Mouse (Mus musculus) C2C12 (cell line): ENCODE results near the gene Camta1. TPM values are rescaled to one million over a fixed set of nuclear protein-coding genes. Genes with fewer than 3 reads are reported as not detected.

ENCODE experiments used
- H3K27me3 ChIP-seq: one replicate; pipeline ENCODE4 v1.6.1; 2011; ENCODE audit not compliant: control insufficient read depth, insufficient read depth, insufficient read length
- H3K36me3 ChIP-seq: one replicate; pipeline ENCODE4 v1.6.1; 2011; ENCODE audit not compliant: control insufficient read depth, insufficient read depth
- H3K4me3 ChIP-seq: one replicate; pipeline ENCODE4 v1.5.1; 2011; ENCODE audit warnings: mild to moderate bottlenecking, control low read depth; ENCODE audit not compliant: poor library complexity, insufficient read depth, severe bottlenecking
- H3K79me2 ChIP-seq: one replicate; pipeline ENCODE4 v1.6.1; 2011; ENCODE audit not compliant: control insufficient read depth, insufficient read depth
- H3K79me3 ChIP-seq: one replicate; pipeline ENCODE4 v1.6.1; 2011; ENCODE audit warnings: low read depth, control low read depth
- H3ac ChIP-seq: one replicate; pipeline ENCODE3; 2011; ENCODE audit warnings: low read depth; ENCODE audit not compliant: control insufficient read depth, insufficient read length
- CEBPB ChIP-seq: IDR thresholded peaks from one replicate; pipeline ENCODE4 v1.6.1; 2011; ENCODE audit warnings: low read depth, mild to moderate bottlenecking, control low read depth, moderate library complexity
- CTCF ChIP-seq: IDR thresholded peaks from one replicate; pipeline ENCODE4 v1.5.1; 2011; ENCODE audit not compliant: control insufficient read depth, insufficient read depth, insufficient read length
- FOSL1 ChIP-seq: IDR thresholded peaks from one replicate; pipeline ENCODE4 v1.8.0; 2011; ENCODE audit warnings: mild to moderate bottlenecking, low read length; ENCODE audit not compliant: poor library complexity, insufficient read depth, severe bottlenecking
- MAX ChIP-seq: IDR thresholded peaks from one replicate; pipeline ENCODE4 v1.6.1; 2011; ENCODE audit warnings: mild to moderate bottlenecking, control low read depth
- MYOD1 ChIP-seq: IDR thresholded peaks from one replicate; pipeline ENCODE4 v1.6.1; 2011; ENCODE audit warnings: low read depth; ENCODE audit not compliant: control insufficient read depth, insufficient read length
- MYOG ChIP-seq: IDR thresholded peaks from one replicate; pipeline ENCODE4 v1.6.1; 2011; ENCODE audit not compliant: control insufficient read depth, insufficient read length; ENCODE audit errors: extremely low read depth
- USF1 ChIP-seq: IDR thresholded peaks from one replicate; pipeline ENCODE4 v1.6.1; 2011; ENCODE audit warnings: low read depth, mild to moderate bottlenecking, control low read depth, moderate library complexity
- polyA plus RNA-seq: library from polyadenylated mRNA; unstranded; fragments of >200 nt; fragmentation: generic; extraction: Trizol; gene quantifications from one replicate; pipeline ENCODE4 v1.2.1, GENCODE M21; 2012; ENCODE audit warnings: missing spikeins

The Camta1 gene
- polyA plus RNA-seq, 1 experiment: 21.7 TPM

DNA sequence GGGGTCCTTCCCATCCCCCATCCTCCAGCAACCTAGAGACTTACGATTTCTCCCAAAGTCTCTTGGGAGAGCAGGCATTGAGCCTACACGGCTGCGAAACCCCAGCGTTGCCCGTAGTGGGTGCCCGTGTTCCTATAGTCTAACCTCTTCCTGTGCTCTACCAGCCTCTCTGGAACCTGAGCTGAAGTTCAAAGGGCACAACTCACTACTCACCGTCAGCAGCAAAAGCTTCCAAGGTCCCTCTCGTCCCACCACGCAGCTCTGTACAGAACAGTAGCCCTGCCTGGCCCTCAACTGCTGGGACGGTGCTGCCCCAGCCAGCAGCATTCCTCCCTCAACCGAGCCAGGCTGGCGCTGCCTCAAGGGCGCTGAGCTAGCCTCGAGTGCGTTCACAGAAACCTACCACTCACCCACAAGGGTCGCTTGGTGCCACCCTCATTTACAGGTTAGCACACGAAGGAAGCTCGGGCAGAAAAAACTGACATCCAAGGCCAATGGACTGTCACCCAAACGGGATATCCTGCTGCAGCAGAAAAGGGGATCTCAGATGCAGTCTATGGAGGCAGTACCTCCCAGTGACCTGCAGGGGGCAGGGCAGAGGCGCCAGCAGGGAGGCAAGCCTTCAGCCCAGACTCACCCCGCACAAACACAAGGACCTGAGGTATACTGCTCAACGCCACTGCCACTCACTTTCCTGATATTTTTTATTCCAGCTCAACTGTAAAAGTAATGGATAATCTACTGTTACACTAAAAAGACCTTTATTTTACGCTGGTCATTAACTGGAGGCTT is 526.5 kb downstream of the Camta1 start:
- Histone ChIP-seq H3K36me3 (no peaks in the 10 kb centered on the region), H3K79me3 (no peaks in the 10 kb centered on the region), H3K4me3 (no peak overlapping the region), H3ac (no peak overlapping the region), H3K27me3 (no peaks in the 10 kb centered on the region), H3K79me2 (no peaks in the 10 kb centered on the region)
- TF ChIP-seq CTCF: peak; percentile 87
- TF ChIP-seq FOSL1: no peak

DNA sequence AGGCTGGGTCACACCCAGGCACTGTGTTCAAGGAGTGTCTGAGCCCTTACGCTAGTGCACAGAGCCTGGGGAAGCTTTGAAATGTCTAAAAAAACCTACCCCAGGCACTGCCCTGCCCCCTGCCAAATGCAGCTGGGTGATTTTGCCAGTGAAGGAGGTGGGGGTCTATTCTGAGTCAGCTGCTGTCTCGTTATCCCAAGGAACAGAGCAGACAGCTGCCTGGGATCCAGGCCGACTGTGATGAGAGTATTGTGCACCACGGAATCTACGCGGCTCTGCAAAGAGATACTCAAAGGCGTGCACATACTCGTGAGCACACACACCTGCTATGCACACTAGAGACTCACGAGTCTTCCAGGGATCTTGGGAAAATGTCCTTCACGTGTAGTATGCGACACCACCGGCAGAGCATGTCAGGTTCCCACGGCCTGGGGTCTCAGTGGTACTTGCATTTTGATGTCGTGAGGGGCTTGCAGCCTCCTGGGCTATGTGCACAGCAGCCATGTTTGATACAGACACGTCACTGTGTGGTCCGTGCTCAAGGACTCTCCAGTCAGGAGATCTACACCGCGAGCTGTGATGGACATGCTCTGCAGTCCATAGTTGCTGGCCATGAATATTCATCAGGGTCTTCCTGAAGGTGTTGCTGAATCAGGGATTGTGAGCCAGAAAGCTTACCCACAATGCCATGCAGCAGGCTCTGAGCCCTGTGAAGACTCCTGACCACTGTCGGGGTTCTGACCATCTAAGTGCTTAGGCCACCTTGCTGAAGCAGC is 529.4 kb downstream of the Camta1 start:
- TF ChIP-seq CTCF (no peak), MYOD1 (no peak), USF1 (no peak), FOSL1 (no peak), MYOG (no peak), MAX (no peak), CEBPB (no peak)
- Histone ChIP-seq H3K4me3 (no peak overlapping the region), H3K79me3 (no peaks in the 10 kb centered on the region), H3K27me3 (peaks cover 10% of the 10 kb centered on the region), H3ac (no peak overlapping the region), H3K36me3 (no peaks in the 10 kb centered on the region), H3K79me2 (no peaks in the 10 kb centered on the region)

DNA sequence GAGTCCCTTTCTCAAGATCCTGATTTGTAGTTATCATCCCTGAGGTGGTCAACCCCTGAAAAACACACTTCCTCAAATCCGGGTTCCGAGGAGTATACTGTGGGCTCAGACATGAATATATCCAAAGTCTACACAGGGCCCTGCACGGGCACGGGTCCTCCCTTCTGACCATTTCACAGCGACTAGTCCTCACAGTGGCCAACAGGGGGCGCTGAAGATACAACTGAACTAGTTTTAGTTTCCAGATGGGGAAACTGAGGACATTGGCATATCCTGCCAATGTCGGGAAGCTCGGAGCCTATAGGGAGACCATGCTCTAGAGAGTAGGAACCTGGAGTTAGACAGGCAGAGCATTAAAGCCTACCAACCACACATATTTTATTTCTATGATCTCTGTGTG is 530.7 kb downstream of the Camta1 start:
- no peaks in the 10 kb centered on the region for H3K36me3 ChIP-seq
- no peak overlapping the region for H3K4me3 ChIP-seq

DNA sequence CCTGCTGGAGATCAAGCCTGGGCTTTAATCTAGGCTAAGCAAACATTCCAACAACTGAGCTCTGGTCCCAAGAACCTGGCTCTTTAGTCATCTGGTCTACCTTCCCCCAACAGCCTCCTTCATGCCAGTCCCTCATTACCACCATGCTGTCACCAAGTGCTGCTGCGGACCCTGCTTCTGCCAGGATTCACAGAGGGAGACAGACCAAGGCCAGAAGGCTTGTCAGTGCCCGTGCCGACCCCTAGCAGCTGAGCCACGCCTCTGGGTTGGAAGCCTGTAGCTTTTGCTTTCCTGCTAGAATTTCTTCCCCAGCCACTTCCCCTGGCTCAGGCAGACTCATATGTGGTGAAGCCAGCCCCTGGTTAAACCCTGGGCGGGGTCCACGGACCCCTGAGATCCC is 533.6 kb downstream of the Camta1 start:
- Histone ChIP-seq H3K27me3 (peaks cover 17% of the 10 kb centered on the region), H3K4me3 (no peak overlapping the region), H3K79me3 (no peaks in the 10 kb centered on the region), H3K36me3 (no peaks in the 10 kb centered on the region), H3K79me2 (no peaks in the 10 kb centered on the region), H3ac (no peak overlapping the region)
- TF ChIP-seq CEBPB (no peak), FOSL1 (no peak), MAX (no peak)

More for the DNA sequence above, 530.7 kb downstream of the Camta1 start:
- Histone ChIP-seq H3K79me3 (no peaks in the 10 kb centered on the region), H3ac (no peak overlapping the region), H3K27me3 (peaks cover 10% of the 10 kb centered on the region), H3K79me2 (no peaks in the 10 kb centered on the region)
- TF ChIP-seq MYOG (no peak), USF1 (no peak), FOSL1 (no peak), CTCF (no peak), MYOD1 (no peak), MAX (no peak), CEBPB (no peak)

DNA sequence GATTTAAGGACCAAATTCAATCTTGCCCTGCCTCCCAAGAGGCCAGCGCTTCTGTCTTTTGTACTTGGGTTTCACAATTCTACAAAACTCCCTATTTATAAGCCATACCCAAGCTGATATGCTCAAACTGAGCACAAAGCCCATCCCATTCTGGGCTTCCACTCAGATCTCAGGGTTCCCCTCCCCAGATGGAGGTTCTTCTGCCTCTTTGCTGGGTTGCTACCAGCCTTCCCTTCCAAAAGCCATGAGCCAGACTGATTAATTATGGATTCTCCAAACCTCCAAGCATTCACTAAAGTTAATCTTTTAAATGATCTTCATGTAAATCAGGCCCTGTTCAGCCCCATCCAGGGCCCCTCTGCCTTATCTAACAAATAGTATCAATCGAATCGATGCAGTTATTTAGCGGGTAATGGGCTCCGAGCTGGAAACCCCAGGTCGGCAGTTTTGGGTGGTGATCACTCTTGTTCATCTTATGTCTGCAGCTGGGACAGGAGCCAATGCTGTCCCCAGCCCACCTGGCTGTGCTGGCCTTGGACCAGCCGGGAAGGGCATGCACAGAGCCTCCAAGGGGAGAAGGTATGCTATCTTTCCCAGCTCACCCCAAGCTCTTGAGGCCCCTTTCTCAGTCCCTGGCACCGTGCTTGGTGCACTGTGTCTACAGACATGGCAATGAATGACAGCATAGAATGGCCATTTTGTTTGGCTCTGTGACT is 534.5 kb downstream of the Camta1 start:
- TF ChIP-seq USF1 (no peak), MYOD1 (no peak), CEBPB (no peak)
- no peaks in the 10 kb centered on the region for H3K79me2 ChIP-seq

More for the DNA sequence above, 534.5 kb downstream of the Camta1 start:
- Histone ChIP-seq H3K27me3 (peaks cover 19% of the 10 kb centered on the region), H3K79me3 (no peaks in the 10 kb centered on the region), H3K4me3 (no peak overlapping the region), H3K36me3 (no peaks in the 10 kb centered on the region), H3ac (no peak overlapping the region)
